Comparison of ENCODE assay signal across 27 mouse cellular contexts in the genomic region with DNA sequence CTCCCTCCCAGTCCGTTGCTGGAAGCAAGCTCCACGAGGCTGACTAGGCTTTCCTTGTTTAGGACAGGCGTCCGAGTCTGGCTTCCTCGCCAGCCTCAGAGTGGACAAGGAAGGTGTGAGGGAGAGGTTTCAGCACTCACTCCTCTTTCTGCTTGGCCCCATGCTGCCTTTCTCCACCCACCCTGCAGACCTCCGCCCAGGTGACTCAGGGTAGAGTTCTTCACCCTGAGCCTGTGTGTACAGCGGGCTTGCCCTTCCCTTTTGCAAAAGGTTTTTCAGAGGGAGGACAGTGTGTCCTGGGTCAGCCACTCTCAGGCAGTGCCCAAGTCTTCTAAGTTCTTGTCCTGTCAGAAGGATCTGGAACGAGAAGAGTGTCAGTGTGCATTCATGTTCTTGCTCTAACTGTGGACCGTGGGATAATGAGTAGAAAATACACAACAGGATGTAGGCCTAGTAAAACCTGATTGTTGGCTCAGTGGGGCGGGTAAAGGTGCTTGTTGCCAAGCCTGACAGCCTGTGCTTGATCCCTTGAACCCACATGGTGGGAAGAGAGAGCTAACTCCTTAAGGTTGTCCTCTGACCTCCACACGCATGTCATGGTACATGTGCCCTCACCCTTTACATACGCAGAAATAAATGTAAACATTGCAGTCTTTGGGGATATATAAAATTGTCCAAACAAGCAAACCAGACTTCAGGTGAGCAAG. TPM values are rescaled to one million over a fixed set of nuclear protein-coding genes. Genes with fewer than 3 reads are reported as not detected.
A peak's percentile ranks its signal among the peaks of the same experiment; 100 is the strongest.
DNase-seq lines count a peak whose midpoint lies in the region; ATAC-seq and TF ChIP-seq lines count a peak whose summit lies in the region.
"Had no signal": no experiment of that assay in that cellular context is flagged by ENCODE, and none has a peak within 500 bp of the region (broad histone marks: within the 10 kb centered on the region; RNA-seq: fewer than 3 reads in every experiment).

No protein-coding gene starts in this region.

- H3K9me3 ChIP-seq in heart, embryonic 15.5 days (replicated peaks): no peaks in the 10 kb centered on the region
- H3K9me3 ChIP-seq in lung, embryonic 16.5 days (ENCODE audit: control insufficient read depth, low read length): no peaks in the 10 kb centered on the region
- no peaks in the 10 kb centered on the region for H3K9me3 ChIP-seq in stomach, postnatal 0 days (ENCODE audit: control insufficient read depth, low read length)
- H3K9me3 ChIP-seq: embryonic facial prominence, embryonic 15.5 days; G1E; hindbrain, embryonic 15.5 days; kidney, embryonic 15.5 days; liver, embryonic 12.5 days; neural tube, embryonic 15.5 days had no signal

- no peaks in the 10 kb centered on the region for H3K36me3 ChIP-seq in heart, embryonic 15.5 days
- peaks cover 9% of the 10 kb centered on the region; the same call in 1 of the 2 replicates for H3K36me3 ChIP-seq in lung, embryonic 16.5 days (ENCODE audit: control insufficient read depth, insufficient read depth, low read length)
- peaks cover 2% of the 10 kb centered on the region; the same call in 1 of the 2 replicates for H3K36me3 ChIP-seq in stomach, postnatal 0 days (ENCODE audit: control insufficient read depth, insufficient read depth, low read length)

- peak overlapping the region; percentile 32; the same call in 1 of the 2 replicates for H3K9ac ChIP-seq in heart, embryonic 15.5 days
- no peak overlapping the region; the same call in 1 of the 2 replicates for H3K9ac ChIP-seq in lung, embryonic 16.5 days (ENCODE audit: low read length)
- no peak overlapping the region for H3K9ac ChIP-seq in stomach, postnatal 0 days (ENCODE audit: low read length)
- H3K9ac ChIP-seq: embryonic facial prominence, embryonic 15.5 days; forebrain, postnatal 0 days; hindbrain, embryonic 15.5 days; kidney, embryonic 15.5 days; liver, embryonic 12.5 days; neural tube, embryonic 15.5 days had no signal

- 50% methylated on average over 12 of the region's 12 CpGs for WGBS in heart, embryonic 15.5 days
- WGBS in lung, embryonic 16.5 days: 63% methylated on average over 12 of the region's 12 CpGs
- 56% methylated on average over 12 of the region's 12 CpGs for WGBS in stomach, postnatal 0 days

- intact Hi-C loops in heart, postnatal 14 days (cut with DNase I): no loop called here

- no peak for TF ChIP-seq EP300 in stomach, postnatal 0 days (optimal IDR thresholded peaks at IDR 0.05)

- TF ChIP-seq CTCF in stomach, postnatal 0 days (IDR thresholded peaks at IDR 0.05; ENCODE audit: low read depth): no peak

- peak overlapping the region; percentile 88 for H3K27ac ChIP-seq in heart, embryonic 15.5 days
- peak overlapping the region; percentile 59; the same call in 1 of the 2 replicates for H3K27ac ChIP-seq in lung, embryonic 16.5 days (ENCODE audit: low read length)
- H3K27ac ChIP-seq in stomach, postnatal 0 days (replicated peaks): peak overlapping the region; percentile 80
- H3K27ac ChIP-seq: embryonic facial prominence, embryonic 15.5 days; hindbrain, embryonic 15.5 days; kidney, embryonic 15.5 days; left cerebral cortex, adult 2 months; liver, embryonic 12.5 days; neural tube, embryonic 15.5 days had no signal

- DNase-seq in adrenal gland, postnatal 14 days: peak; percentile 17
- DNase-seq in adrenal gland, adult 18-20 months (ENCODE audit: low spot score in 2 of 2): no peak
- DNase-seq in heart, postnatal 14 days: no peak
- DNase-seq in lung, postnatal 10 days: no peak
- DNase-seq in stomach, postnatal 0 days (ENCODE audit: low spot score): peak; percentile 64
- DNase-seq: cerebellum, adult 2 months; cerebellum, postnatal 36 days; forebrain, postnatal 0 days; kidney, postnatal 4 days; layer of hippocampus, adult 9-11 months; thymus, postnatal 25 days had no signal

- ATAC-seq in heart, embryonic 15.5 days (replicated peaks; ENCODE audit: insufficient number of reproducible peaks, insufficient read depth, low FRiP score, low read depth): no peak
- 0 out of 2 replicates have a peak, but pooled peaks have one; percentile 46 for ATAC-seq in lung, embryonic 16.5 days (ENCODE audit: low read depth)
- ATAC-seq in stomach, postnatal 0 days (ENCODE audit: low FRiP score, low TSS enrichment): peak; percentile 85
- ATAC-seq: activated CD4-positive, CD25-positive, alpha-beta regulatory T cell, adult 4 months; CD4-positive, CD25-positive, alpha-beta regulatory T cell, adult 4 months; forebrain, postnatal 0 days; intestine, postnatal 0 days; liver, embryonic 12.5 days; midbrain, embryonic 16.5 days had no signal

- no peak overlapping the region for H3K4me3 ChIP-seq in heart, embryonic 15.5 days
- no peak overlapping the region for H3K4me3 ChIP-seq in lung, embryonic 16.5 days (ENCODE audit: low read length)
- no peak overlapping the region for H3K4me3 ChIP-seq in stomach, postnatal 0 days (ENCODE audit: low read depth, low read length)
- H3K4me3 ChIP-seq: embryonic facial prominence, embryonic 15.5 days; hindbrain, embryonic 15.5 days; kidney, embryonic 15.5 days; left cerebral cortex, adult 2 months; liver, embryonic 12.5 days; neural tube, embryonic 15.5 days had no signal

- peaks cover 45% of the 10 kb centered on the region for H3K4me1 ChIP-seq in heart, embryonic 15.5 days (replicated peaks)
- H3K4me1 ChIP-seq in lung, embryonic 16.5 days (replicated peaks; ENCODE audit: control insufficient read depth, insufficient read depth, low read length): peaks cover 5% of the 10 kb centered on the region; the same call in 1 of the 2 replicates
- H3K4me1 ChIP-seq in stomach, postnatal 0 days (replicated peaks; ENCODE audit: control insufficient read depth, insufficient read depth): no peaks in the 10 kb centered on the region
- H3K4me1 ChIP-seq: embryonic facial prominence, embryonic 15.5 days; hindbrain, embryonic 15.5 days; neural tube, embryonic 15.5 days had no signal

- no peaks in the 10 kb centered on the region for H3K27me3 ChIP-seq in heart, embryonic 15.5 days
- H3K27me3 ChIP-seq in lung, embryonic 16.5 days (ENCODE audit: control insufficient read depth, insufficient read depth, low read depth, low read length): no peaks in the 10 kb centered on the region
- no peaks in the 10 kb centered on the region for H3K27me3 ChIP-seq in stomach, postnatal 0 days (ENCODE audit: control insufficient read depth, insufficient read depth, low read length)
- H3K27me3 ChIP-seq: embryonic facial prominence, embryonic 15.5 days; hindbrain, embryonic 15.5 days; kidney, embryonic 15.5 days; liver, embryonic 12.5 days; neural tube, embryonic 15.5 days had no signal

- H3K4me2 ChIP-seq in heart, embryonic 15.5 days: no peak overlapping the region
- H3K4me2 ChIP-seq in lung, embryonic 16.5 days (ENCODE audit: low read depth, low read length): no peak overlapping the region
- H3K4me2 ChIP-seq in stomach, postnatal 0 days (replicated peaks; ENCODE audit: low read depth): no peak overlapping the region
- H3K4me2 ChIP-seq: embryonic facial prominence, embryonic 15.5 days; hindbrain, embryonic 15.5 days; kidney, embryonic 15.5 days; liver, embryonic 12.5 days; neural tube, embryonic 15.5 days had no signal

RNA-seq across cellular contexts. Expression of gene Slc46a2, which starts 16.9 kb away (rescaled TPM):
- not detected in 2 replicates for total RNA-seq in adrenal gland, postnatal 14 days (2021)
- total RNA-seq in adrenal gland, adult 18-20 months (2021): not detected
- 1.2 and 14.3 TPM in 2 replicates for polyA plus RNA-seq in heart, embryonic 15.5 days (2015; fragmentation: Nextera tagmentation; extraction: Ambion mirVana)
- total RNA-seq in heart, postnatal 14 days (2021): under 1 TPM; 0.12 to 0.93 TPM
- 1.1 and 2.5 TPM in 2 replicates for polyA plus RNA-seq in lung, embryonic 16.5 days (2015; fragmentation: Nextera tagmentation; extraction: Ambion mirVana)
- polyA plus RNA-seq in stomach, postnatal 0 days (2015; fragmentation: Nextera tagmentation; extraction: Ambion mirVana): 9.5 and 10.5 TPM in 2 replicates
- total RNA-seq: adrenal gland, postnatal 36 days; forebrain, postnatal 0 days; left cerebral cortex, adult 2 months; megakaryocyte-erythroid progenitor cell, adult 5-6 weeks had no signal
- polyA plus RNA-seq: cerebellum, adult 2 months; G1E; hindbrain, embryonic 15.5 days; intestine, postnatal 0 days; kidney, embryonic 15.5 days; limb, embryonic 11.5 days; liver, embryonic 12.5 days had no signal

Comparison
In these comparisons a context has a peak if more than half of its experiments do, and no peak if none do; other contexts are left out.
1. DNase-seq: peak in adrenal gland, postnatal 14 days (single experiment) and stomach, postnatal 0 days (single experiment); none in adrenal gland, adult 18-20 months (0 of 2), heart, postnatal 14 days (0 of 2) and lung, postnatal 10 days (single experiment).
2. Peak in every context shown above with its lines, with median percentiles within 50 percentile points of each other: H3K27ac ChIP-seq.